Mouse (Mus musculus) ES-E14 (cell line): Measurements from ENCODE around the gene Dchs1. TPM values are rescaled to one million over a fixed set of nuclear protein-coding genes. Genes with fewer than 3 reads are reported as not detected.
A peak's percentile ranks its signal among the peaks of the same experiment; 100 is the strongest.

ENCODE experiments used
- DNase-seq: peaks from one replicate; pipeline ENCODE4 v3.0.0-alpha.2; 2013; ENCODE audit warnings: low read depth, low spot score
- H3K27ac ChIP-seq: 2 replicates; pipeline ENCODE4 v1.5.1; 2012; ENCODE audit warnings: low read depth, mild to moderate bottlenecking, low read length, moderate library complexity, mixed read lengths; ENCODE audit not compliant: poor library complexity, insufficient read depth, severe bottlenecking
- H3K36me3 ChIP-seq: 2 replicates; pipeline ENCODE4 v1.6.1; 2012; ENCODE audit warnings: mild to moderate bottlenecking, low read length, moderate library complexity, mixed read lengths; ENCODE audit not compliant: control insufficient read depth, poor library complexity, insufficient read depth, severe bottlenecking
- H3K4me1 ChIP-seq, 2 experiments: fragments of 150-350 bp in 1 of 2; sonication (generic) in 1 of 2; 2 replicates each; pipeline ENCODE4 v1.6.1; 2012; ENCODE audit warnings: low read length in 2 of 2, mild to moderate bottlenecking in 1 of 2, mixed read lengths in 1 of 2; ENCODE audit not compliant: control insufficient read depth in 2 of 2, insufficient read depth in 2 of 2, poor library complexity in 1 of 2
- H3K4me3 ChIP-seq, 2 experiments: fragments of 150-350 bp in 1 of 2; sonication (generic) in 1 of 2; 2 replicates each; pipeline ENCODE4 v1.5.1; 2012; ENCODE audit warnings: low read length in 2 of 2, low read depth in 1 of 2, mild to moderate bottlenecking in 1 of 2, mixed read lengths in 1 of 2; ENCODE audit not compliant: insufficient read depth in 1 of 2, poor library complexity in 1 of 2, severe bottlenecking in 1 of 2
- H3K9ac ChIP-seq: 2 replicates; pipeline ENCODE4 v1.6.1; 2012; ENCODE audit warnings: low read depth, mild to moderate bottlenecking, low read length, mixed read lengths; ENCODE audit not compliant: poor library complexity, insufficient read depth, severe bottlenecking
- H3K9me3 ChIP-seq: fragments of 150-350 bp; sonication (generic); 2 replicates; pipeline ENCODE4 v1.6.1; 2012; ENCODE audit warnings: low read depth, mild to moderate bottlenecking, low read length; ENCODE audit not compliant: control insufficient read depth, insufficient read depth
- CHD2 ChIP-seq: IDR thresholded peaks from 2 replicates; pipeline ENCODE4 v1.6.1; 2014; ENCODE audit warnings: mild to moderate bottlenecking, low read depth, low read length, inconsistent platforms
- HCFC1 ChIP-seq: IDR thresholded peaks from 2 replicates; pipeline ENCODE4 v1.6.1; 2012; ENCODE audit warnings: low read length, inconsistent platforms, borderline replicate concordance; ENCODE audit not compliant: insufficient read depth
- MAFK ChIP-seq: IDR thresholded peaks from 2 replicates; pipeline ENCODE4 v1.6.1; 2014; ENCODE audit warnings: mild to moderate bottlenecking, low read depth, low read length, inconsistent platforms; ENCODE audit not compliant: insufficient read depth
- ZC3H11A ChIP-seq: IDR thresholded peaks from 2 replicates; pipeline ENCODE4 v1.6.1; 2012; ENCODE audit warnings: low read depth, mild to moderate bottlenecking, inconsistent platforms, low read length, borderline replicate concordance
- ZNF384 ChIP-seq: IDR thresholded peaks from 2 replicates; pipeline ENCODE4 v1.6.1; 2012; ENCODE audit warnings: low read depth, low read length, inconsistent platforms
- in situ Hi-C, 2 experiments: fragments of 600-800 bp; cut with MboI; formaldehyde crosslinking; loops; one replicate each; pipeline ENCODE4 v1.15.1; 2025; ENCODE audit warnings: low sequenced_read_pairs in 2 of 2, inconsistent platforms in 1 of 2; ENCODE audit not compliant: unreplicated experiment in 2 of 2
- total RNA-seq: library from RNA; depleted of rRNA; stranded (reverse); fragments of 300-350 nt; gene quantifications from 2 replicates; pipeline ENCODE4 v1.2.3, GENCODE M21; 2012

The Dchs1 gene
- total RNA-seq, 1 experiment: 3.3 TPM

DNA sequence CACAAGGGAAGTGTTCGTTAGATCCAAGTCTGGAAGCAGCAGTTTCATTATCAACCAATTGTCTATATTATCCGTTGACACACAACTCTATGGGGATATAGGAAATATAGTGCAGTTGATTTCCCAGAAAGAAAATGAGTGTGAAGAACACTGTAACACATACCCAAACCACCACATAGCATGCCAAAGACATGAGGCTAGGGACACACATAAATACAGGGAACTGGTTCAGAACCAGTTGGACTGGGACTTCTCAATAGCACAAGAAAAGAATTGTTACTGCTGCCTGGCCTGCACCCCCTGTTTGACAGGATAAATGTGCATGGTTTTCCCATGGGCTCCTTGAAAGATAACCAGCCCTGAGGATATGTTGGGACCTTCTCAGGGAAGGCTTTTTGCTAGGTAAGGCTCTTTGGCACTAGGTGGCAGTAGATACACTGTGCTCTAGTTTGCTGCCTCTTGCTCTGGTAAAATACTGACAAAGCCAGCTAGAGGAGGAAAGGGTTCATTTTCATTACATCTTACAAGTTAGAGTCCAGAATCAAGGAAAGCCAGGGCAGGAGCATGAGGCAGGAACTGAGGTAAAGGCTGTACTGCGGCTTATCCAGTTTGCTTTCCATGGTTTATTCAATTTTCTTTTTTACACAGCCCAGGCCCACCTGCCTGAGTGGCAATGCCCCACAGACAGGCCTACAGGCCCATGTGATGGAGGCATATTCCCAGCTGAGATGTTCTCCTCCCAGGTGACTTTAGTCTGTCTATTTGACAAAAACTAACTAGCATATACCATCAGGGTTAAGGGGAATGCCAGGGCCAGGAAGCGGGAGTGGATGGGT is 61.1 kb downstream of the Dchs1 start:
- in situ Hi-C loops: no loop called here
- no peak for DNase-seq
- no peak overlapping the region for H3K27ac ChIP-seq

DNA sequence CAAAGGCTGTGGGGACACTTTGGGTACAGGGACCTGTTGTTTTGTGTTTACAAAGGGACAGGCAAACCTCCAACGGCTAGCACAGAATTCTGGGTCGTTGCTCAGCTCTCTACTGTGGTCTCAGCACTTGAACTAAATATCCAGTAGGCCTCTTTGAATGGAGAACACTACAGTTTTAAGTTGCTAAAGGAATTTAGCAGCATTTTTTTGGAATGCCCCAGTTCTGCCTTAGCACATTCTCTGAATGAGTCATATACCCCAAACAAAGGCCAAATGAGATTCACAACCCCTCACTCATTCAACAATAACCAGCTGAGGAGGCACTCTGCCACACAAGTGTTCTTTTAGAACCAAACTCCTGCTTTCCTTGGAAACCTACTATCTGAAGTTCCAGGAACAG is 65.5 kb downstream of the Dchs1 start:
- in situ Hi-C loops: no loop called here
- no peak for TF ChIP-seq MAFK
- no peak for TF ChIP-seq ZNF384
- no peak for TF ChIP-seq CHD2
- TF ChIP-seq HCFC1: no peak
- no peak for TF ChIP-seq ZC3H11A
- no peak overlapping the region for H3K27ac ChIP-seq
- DNase-seq: no peak
- no peak overlapping the region for H3K4me3 ChIP-seq
- no peaks in the 10 kb centered on the region for H3K36me3 ChIP-seq
- no peaks in the 10 kb centered on the region for H3K9me3 ChIP-seq
- no peaks in the 10 kb centered on the region; a peak in 1 of 4 replicates for H3K4me1 ChIP-seq
- H3K9ac ChIP-seq: no peak overlapping the region

More for the DNA sequence above, 61.1 kb downstream of the Dchs1 start:
- no peaks in the 10 kb centered on the region for H3K9me3 ChIP-seq
- TF ChIP-seq MAFK: no peak
- TF ChIP-seq ZNF384: no peak
- no peak for TF ChIP-seq HCFC1
- TF ChIP-seq CHD2: no peak
- peak; percentile 43; the same call in 1 of the 2 replicates for TF ChIP-seq ZC3H11A
- no peak overlapping the region for H3K4me3 ChIP-seq
- no peak overlapping the region for H3K9ac ChIP-seq
- H3K36me3 ChIP-seq: no peaks in the 10 kb centered on the region; the same call in 1 of the 2 replicates
- no peaks in the 10 kb centered on the region for H3K4me1 ChIP-seq

DNA sequence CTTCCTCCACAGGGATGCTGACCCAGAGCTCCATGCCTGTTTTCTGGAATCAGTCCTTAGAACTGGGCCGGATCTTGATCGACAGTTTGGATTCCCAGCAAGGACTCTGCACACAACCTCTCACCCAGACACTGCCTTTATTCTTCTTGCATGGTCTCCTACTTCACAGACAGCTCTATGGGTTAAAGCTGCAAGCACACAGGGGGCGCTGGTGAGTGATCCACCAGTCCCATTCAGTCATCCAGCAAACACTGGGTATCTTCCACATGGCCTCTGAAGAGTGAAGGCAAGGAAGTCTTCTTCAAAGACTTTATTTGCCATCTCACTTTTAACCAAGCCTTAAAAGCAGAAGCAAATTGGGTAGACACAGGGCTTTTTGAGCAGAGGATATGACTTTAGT is 72.1 kb downstream of the Dchs1 start:
- no peak for TF ChIP-seq CHD2
- no peak for TF ChIP-seq ZC3H11A
- no peak for TF ChIP-seq MAFK
- TF ChIP-seq HCFC1: no peak
- TF ChIP-seq ZNF384: no peak
- Histone ChIP-seq H3K9ac (no peak overlapping the region), H3K27ac (no peak overlapping the region), H3K9me3 (no peaks in the 10 kb centered on the region), H3K36me3 (no peaks in the 10 kb centered on the region), H3K4me1 (no peaks in the 10 kb centered on the region), H3K4me3 (no peak overlapping the region)
- DNase-seq: no peak
- in situ Hi-C loops: no loop called here

DNA sequence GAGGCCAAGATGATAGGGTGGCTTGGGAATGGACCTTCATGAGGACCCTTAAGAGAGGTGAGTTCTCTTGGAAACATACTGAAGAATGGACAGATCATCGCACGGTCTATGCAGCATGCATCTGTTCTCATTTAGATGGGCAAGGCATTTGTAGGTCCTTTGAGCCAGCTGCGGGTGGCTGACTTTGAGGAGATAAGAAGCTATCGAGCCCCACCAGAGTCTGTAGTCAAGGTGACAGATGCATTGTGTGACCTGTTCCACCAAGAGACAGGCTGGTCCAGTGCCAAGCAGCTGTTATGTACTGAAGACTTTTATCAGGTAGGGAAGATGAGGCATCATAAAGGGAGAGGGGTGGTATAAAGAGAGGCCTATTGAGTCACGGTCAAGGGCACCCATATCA is 78.7 kb downstream of the Dchs1 start:
- Histone ChIP-seq H3K9me3 (no peaks in the 10 kb centered on the region), H3K9ac (no peak overlapping the region), H3K4me3 (no peak overlapping the region), H3K4me1 (no peaks in the 10 kb centered on the region), H3K27ac (no peak overlapping the region), H3K36me3 (no peaks in the 10 kb centered on the region)
- DNase-seq: no peak
- TF ChIP-seq CHD2 (no peak), HCFC1 (no peak)
- in situ Hi-C loops: no loop called here

DNA sequence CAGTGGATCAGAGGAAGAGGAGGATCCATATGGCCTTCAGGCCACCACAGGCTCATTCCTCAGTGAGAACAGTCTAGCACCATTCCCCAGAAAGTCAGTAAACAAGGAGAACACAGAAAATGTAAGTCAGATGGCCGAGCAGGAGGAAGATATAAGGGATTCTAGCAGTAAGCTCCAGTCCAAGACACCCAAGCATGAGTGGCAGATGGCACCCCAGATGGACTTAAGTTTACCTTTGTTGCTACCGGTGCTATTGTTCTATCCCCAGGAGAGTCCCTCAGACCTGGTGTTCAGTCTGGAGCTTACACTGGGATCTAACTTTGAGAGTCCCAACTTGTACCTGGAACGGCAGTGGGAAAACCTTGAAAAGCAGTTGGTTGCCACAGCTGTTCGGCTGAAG is 83.6 kb downstream of the Dchs1 start:
- no peak overlapping the region for H3K4me3 ChIP-seq
- no peaks in the 10 kb centered on the region for H3K36me3 ChIP-seq
- in situ Hi-C loops: no loop called here
- no peaks in the 10 kb centered on the region for H3K9me3 ChIP-seq
- no peaks in the 10 kb centered on the region for H3K4me1 ChIP-seq
- no peak overlapping the region for H3K9ac ChIP-seq
- H3K27ac ChIP-seq: no peak overlapping the region
- DNase-seq: no peak
- TF ChIP-seq HCFC1: no peak
- TF ChIP-seq CHD2: no peak
- TF ChIP-seq MAFK: no peak
- TF ChIP-seq ZC3H11A: no peak
- TF ChIP-seq ZNF384: no peak
